8 mouse cellular contexts compared by ENCODE assay signal in the genomic region with DNA sequence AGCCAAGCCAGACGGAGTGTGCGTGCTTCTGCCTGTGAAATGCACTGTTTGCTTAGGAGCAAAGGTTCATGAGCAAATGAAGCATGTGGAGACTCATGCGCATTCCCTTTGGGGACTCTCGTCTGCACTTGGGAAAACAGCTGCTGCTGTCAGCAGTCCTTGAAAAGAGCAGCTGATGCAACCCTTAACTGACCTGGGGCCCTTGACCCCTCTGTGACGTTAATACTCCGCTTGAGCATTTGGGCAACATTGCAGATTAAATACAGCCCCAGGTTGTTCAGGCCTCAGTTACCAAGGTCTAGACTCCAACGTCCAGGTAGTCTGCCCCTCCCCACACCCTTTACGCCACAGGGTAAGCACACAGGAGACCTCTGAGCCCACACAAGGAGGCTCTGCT. TPM values are rescaled to one million over a fixed set of nuclear protein-coding genes. Genes with fewer than 3 reads are reported as not detected.
DNase-seq lines count a peak whose midpoint lies in the region; ATAC-seq lines count a peak whose summit lies in the region.

No protein-coding gene starts in this region.

- no peaks in the 10 kb centered on the region for H3K36me3 ChIP-seq in forebrain, embryonic 12.5 days (replicated peaks)
- H3K36me3 ChIP-seq in forebrain, embryonic 15.5 days: no peaks in the 10 kb centered on the region
- H3K36me3 ChIP-seq in embryonic facial prominence, embryonic 12.5 days: no peaks in the 10 kb centered on the region

- H3K27me3 ChIP-seq in forebrain, embryonic 12.5 days: no peaks in the 10 kb centered on the region
- no peaks in the 10 kb centered on the region for H3K27me3 ChIP-seq in forebrain, embryonic 15.5 days
- no peaks in the 10 kb centered on the region for H3K27me3 ChIP-seq in embryonic facial prominence, embryonic 12.5 days

- no peaks in the 10 kb centered on the region for H3K9me3 ChIP-seq in forebrain, embryonic 12.5 days
- no peaks in the 10 kb centered on the region for H3K9me3 ChIP-seq in forebrain, embryonic 15.5 days
- no peaks in the 10 kb centered on the region for H3K9me3 ChIP-seq in embryonic facial prominence, embryonic 12.5 days

- WGBS in forebrain, embryonic 12.5 days: 51% methylated on average over 8 of the region's 8 CpGs
- WGBS in forebrain, embryonic 15.5 days: 52% methylated on average over 8 of the region's 8 CpGs
- WGBS in embryonic facial prominence, embryonic 12.5 days: 19% methylated on average over 8 of the region's 8 CpGs

- ATAC-seq in forebrain, embryonic 12.5 days (ENCODE audit: low FRiP score): no peak
- ATAC-seq in forebrain, embryonic 15.5 days (replicated peaks): no peak
- no peak for ATAC-seq in embryonic facial prominence, embryonic 12.5 days (ENCODE audit: insufficient number of reproducible peaks, insufficient read depth, low FRiP score, low TSS enrichment)

- peak; percentile 86 for DNase-seq in kidney, postnatal 10 days
- DNase-seq in lung, postnatal 4 days: peak; percentile 57 to 76
- no peak for DNase-seq in cerebellum, postnatal 25 days
- no peak for DNase-seq in right cerebral cortex, postnatal 36 days (ENCODE audit: low spot score in 2 of 2)
- no peak for DNase-seq in frontal cortex, postnatal 14 days (ENCODE audit: low spot score in 2 of 2)

- H3K4me2 ChIP-seq in forebrain, embryonic 12.5 days: peak overlapping the region; percentile 4; the same call in 1 of the 2 replicates
- H3K4me2 ChIP-seq in forebrain, embryonic 15.5 days (replicated peaks): no peak overlapping the region
- H3K4me2 ChIP-seq in embryonic facial prominence, embryonic 12.5 days (replicated peaks): peak overlapping the region; percentile 21; the same call in 1 of the 2 replicates

- no peak overlapping the region for H3K9ac ChIP-seq in forebrain, embryonic 12.5 days
- H3K9ac ChIP-seq in forebrain, embryonic 15.5 days (replicated peaks): no peak overlapping the region
- H3K9ac ChIP-seq in embryonic facial prominence, embryonic 12.5 days: no peak overlapping the region

- H3K27ac ChIP-seq in forebrain, embryonic 12.5 days: no peak overlapping the region
- H3K27ac ChIP-seq in forebrain, embryonic 15.5 days (replicated peaks): no peak overlapping the region
- H3K27ac ChIP-seq in embryonic facial prominence, embryonic 12.5 days: peak overlapping the region; percentile 66; the same call in 1 of the 2 replicates

- peaks cover 8% of the 10 kb centered on the region for H3K4me1 ChIP-seq in forebrain, embryonic 12.5 days
- peaks cover 3% of the 10 kb centered on the region; the same call in 1 of the 2 replicates for H3K4me1 ChIP-seq in forebrain, embryonic 15.5 days
- H3K4me1 ChIP-seq in embryonic facial prominence, embryonic 12.5 days: peaks cover 12% of the 10 kb centered on the region

- H3K4me3 ChIP-seq in forebrain, embryonic 12.5 days (replicated peaks): no peak overlapping the region
- no peak overlapping the region for H3K4me3 ChIP-seq in forebrain, embryonic 15.5 days
- no peak overlapping the region for H3K4me3 ChIP-seq in embryonic facial prominence, embryonic 12.5 days

RNA-seq across cellular contexts. Expression of gene Fbp1, which starts 20.1 kb away (rescaled TPM):
- polyA plus RNA-seq in forebrain, embryonic 12.5 days (2016; fragmentation: Nextera tagmentation; extraction: Ambion mirVana): not detected in 2 replicates
- 0.37 TPM in 1 of 2 replicates, not detected in the other for polyA plus RNA-seq in forebrain, embryonic 15.5 days (2015; fragmentation: Nextera tagmentation; extraction: Ambion mirVana)
- polyA plus RNA-seq in embryonic facial prominence, embryonic 12.5 days (2016; fragmentation: Nextera tagmentation; extraction: Ambion mirVana): 0.19 and 0.55 TPM in 2 replicates

RNA-seq across cellular contexts. Expression of gene Fbp2, which starts 49.9 kb away (rescaled TPM):
- not detected in 2 replicates for polyA plus RNA-seq in forebrain, embryonic 12.5 days (2016; fragmentation: Nextera tagmentation; extraction: Ambion mirVana)
- 0.18 and 0.37 TPM in 2 replicates for polyA plus RNA-seq in forebrain, embryonic 15.5 days (2015; fragmentation: Nextera tagmentation; extraction: Ambion mirVana)
- polyA plus RNA-seq in embryonic facial prominence, embryonic 12.5 days (2016; fragmentation: Nextera tagmentation; extraction: Ambion mirVana): 0.23 and 0.28 TPM in 2 replicates

RNA-seq across cellular contexts. Expression of gene 2010111I01Rik, which starts 56.5 kb away (rescaled TPM):
- polyA plus RNA-seq in forebrain, embryonic 12.5 days (2016; fragmentation: Nextera tagmentation; extraction: Ambion mirVana): 30.7 and 34.3 TPM in 2 replicates
- polyA plus RNA-seq in forebrain, embryonic 15.5 days (2015; fragmentation: Nextera tagmentation; extraction: Ambion mirVana): 25.5 and 30.9 TPM in 2 replicates
- 138 and 144 TPM in 2 replicates for polyA plus RNA-seq in embryonic facial prominence, embryonic 12.5 days (2016; fragmentation: Nextera tagmentation; extraction: Ambion mirVana)

Comparison
In these comparisons a context has a peak if more than half of its experiments do, and no peak if none do; other contexts are left out.
1. DNase-seq: peak in kidney, postnatal 10 days (single experiment) and lung, postnatal 4 days (2 of 2); none in cerebellum, postnatal 25 days (0 of 2), right cerebral cortex, postnatal 36 days (0 of 2) and frontal cortex, postnatal 14 days (0 of 2).